Mouse (Mus musculus): ENCODE measurements around the gene Edf1.

DNA sequence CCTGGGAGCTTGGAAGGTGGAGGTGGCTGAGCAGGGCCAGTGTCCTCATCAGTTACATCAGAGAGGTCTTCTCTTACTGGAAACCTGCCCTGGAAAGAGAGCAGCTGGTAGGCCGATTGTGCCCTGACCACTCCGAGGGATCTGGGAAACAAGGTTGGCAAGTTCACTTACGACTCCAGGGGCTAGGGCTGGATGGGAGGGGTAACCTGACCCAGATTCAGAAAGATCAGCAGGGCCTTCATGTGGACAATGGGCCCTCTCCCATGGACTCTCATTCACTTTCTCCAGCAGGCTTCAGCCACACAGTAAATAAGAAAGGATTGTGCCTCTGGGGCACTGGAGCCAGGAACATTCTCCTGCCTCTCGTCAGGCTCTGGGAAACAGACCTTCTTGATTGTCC is 27.2 kb downstream of the Edf1 start:
- TF ChIP-seq ZNF384 (IDR thresholded peaks at IDR 0.05; ENCODE audit: low read depth, low read length) (no peak), MAFK (IDR thresholded peaks at IDR 0.05; ENCODE audit: insufficient read depth, low read depth, low read length) (no peak), ZC3H11A (IDR thresholded peaks at IDR 0.05; ENCODE audit: borderline replicate concordance, low read depth, low read length) (no peak), CHD2 (IDR thresholded peaks at IDR 0.05; ENCODE audit: low read depth, low read length) (no peak), HCFC1 (IDR thresholded peaks at IDR 0.05; ENCODE audit: borderline replicate concordance, insufficient read depth, low read length) (no peak)
